Mouse (Mus musculus) intestine, embryonic 14.5 days (tissue): ENCODE measurements around the gene Mrps27. TPM values are rescaled to one million over a fixed set of nuclear protein-coding genes. Genes with fewer than 3 reads are reported as not detected.

Source experiments
- ATAC-seq: fragments of 200-750 bp; cut with Nextera tagmentation; replicated peaks from 2 replicates; pipeline ENCODE4 v1.8.0; 2017; ENCODE audit warnings: low read depth, moderate number of reproducible peaks, moderate TSS enrichment, moderate library complexity; ENCODE audit not compliant: low FRiP score, low TSS enrichment
- DNase-seq: peaks from one replicate; pipeline ENCODE4 v3.0.0-alpha.2; 2018; ENCODE audit warnings: low spot score
- H3K27ac ChIP-seq: fragments of 300-500 bp; sonication (generic); 2 replicates; pipeline ENCODE4 v1.5.1; 2014; ENCODE audit warnings: low read depth, mild to moderate bottlenecking, control low read depth
- H3K27me3 ChIP-seq: fragments of 300-500 bp; sonication (generic); replicated peaks from 2 replicates; pipeline ENCODE4 v1.6.1; 2014; ENCODE audit warnings: low read length, control low read depth; ENCODE audit not compliant: control insufficient read depth, insufficient read depth
- H3K36me3 ChIP-seq: fragments of 300-500 bp; sonication (generic); 2 replicates; pipeline ENCODE4 v1.6.1; 2014; ENCODE audit warnings: low read length, control low read depth; ENCODE audit not compliant: control insufficient read depth, insufficient read depth
- H3K4me1 ChIP-seq: fragments of 300-500 bp; sonication (generic); replicated peaks from 2 replicates; pipeline ENCODE4 v1.6.1; 2014; ENCODE audit warnings: low read length, control low read depth, mixed read lengths; ENCODE audit not compliant: control insufficient read depth, insufficient read depth
- H3K4me2 ChIP-seq: fragments of 300-500 bp; sonication (generic); 2 replicates; pipeline ENCODE4 v1.6.1; 2014; ENCODE audit warnings: low read length
- H3K4me3 ChIP-seq: fragments of 300-500 bp; sonication (generic); 2 replicates; pipeline ENCODE4 v1.5.1; 2014; ENCODE audit warnings: low read depth, low read length, control low read depth, mixed read lengths
- H3K9ac ChIP-seq: fragments of 300-500 bp; sonication (generic); 2 replicates; pipeline ENCODE4 v1.6.1; 2014; ENCODE audit warnings: mild to moderate bottlenecking, low read length
- H3K9me3 ChIP-seq: fragments of 300-500 bp; sonication (generic); 2 replicates; pipeline ENCODE4 v1.6.1; 2016; ENCODE audit warnings: low read length, control low read depth; ENCODE audit not compliant: control insufficient read depth
- WGBS: fragments of 180-500 bp; shearing (Covaris S2); extraction: QIAGEN DNeasy Blood & Tissue Kit; methylation state at CpG from one replicate; pipeline ENCODE4 v1.1.7; 2014; 5-methylcytosine and 5-hydroxymethylcytosine counted together
- polyA plus RNA-seq: library from polyadenylated mRNA; unstranded; fragments of >200 nt; fragmentation: Nextera tagmentation; extraction: Ambion mirVana; gene quantifications from 2 replicates; pipeline ENCODE4 v1.2.1, GENCODE M21; 2014

Mrps27 gene
- polyA plus RNA-seq, 1 experiment from 2014 or later, result 71.1 TPM

GRCm38 (mm10) chr13:99451276-99451675, 106.7 kb downstream of the Mrps27 start:
- H3K27ac ChIP-seq, result no peak overlapping the region
- H3K4me1 ChIP-seq, result no peaks in the 10 kb centered on the region
- no peak overlapping the region for H3K9ac ChIP-seq
- DNase-seq (no peak), ATAC-seq (no peak)
- H3K27me3 ChIP-seq, result no peaks in the 10 kb centered on the region
- H3K4me3 ChIP-seq, result no peak overlapping the region
- H3K4me2 ChIP-seq, result no peak overlapping the region
- no peaks in the 10 kb centered on the region for H3K36me3 ChIP-seq
- H3K9me3 ChIP-seq, result no peaks in the 10 kb centered on the region
- 91% methylated on average over 5 of the region's 5 CpGs for WGBS

GRCm38 (mm10) chr13:99452444-99452843, 107.9 kb downstream of the Mrps27 start:
- no peak overlapping the region for H3K4me3 ChIP-seq
- no peaks in the 10 kb centered on the region for H3K4me1 ChIP-seq
- no peaks in the 10 kb centered on the region for H3K9me3 ChIP-seq
- no peak overlapping the region for H3K4me2 ChIP-seq
- no peak overlapping the region for H3K9ac ChIP-seq
- H3K36me3 ChIP-seq, result no peaks in the 10 kb centered on the region
- 89% methylated on average over 3 of the region's 3 CpGs for WGBS
- no peak overlapping the region for H3K27ac ChIP-seq
- DNase-seq (no peak), ATAC-seq (no peak)
- H3K27me3 ChIP-seq, result no peaks in the 10 kb centered on the region

- no peak overlapping the region for H3K9ac ChIP-seq
- no peaks in the 10 kb centered on the region for H3K4me1 ChIP-seq
- ATAC-seq (no peak), DNase-seq (no peak)
- no peak overlapping the region for H3K27ac ChIP-seq
- WGBS, result 85% methylated on average over 7 of the region's 7 CpGs
- no peak overlapping the region for H3K4me2 ChIP-seq
- H3K27me3 ChIP-seq, result no peaks in the 10 kb centered on the region
- no peak overlapping the region for H3K4me3 ChIP-seq
- H3K9me3 ChIP-seq, result no peaks in the 10 kb centered on the region
- H3K36me3 ChIP-seq, result no peaks in the 10 kb centered on the region
Measured at GRCm38 (mm10) chr13:99454977-99455376, 110.4 kb downstream of the Mrps27 start.

GRCm38 (mm10) chr13:99458658-99459386, 114.2 kb downstream of the Mrps27 start:
- H3K36me3 ChIP-seq, result no peaks in the 10 kb centered on the region
- 75% methylated on average over 12 of the region's 12 CpGs for WGBS
- H3K9me3 ChIP-seq, result no peaks in the 10 kb centered on the region
- H3K9ac ChIP-seq, result no peak overlapping the region
- no peak overlapping the region for H3K4me2 ChIP-seq
- no peak overlapping the region for H3K27ac ChIP-seq
- no peaks in the 10 kb centered on the region for H3K4me1 ChIP-seq
- no peak overlapping the region for H3K4me3 ChIP-seq
- no peak for DNase-seq
- no peaks in the 10 kb centered on the region for H3K27me3 ChIP-seq
- ATAC-seq, result no peak

- Histone ChIP-seq H3K9me3 (no peaks in the 10 kb centered on the region), H3K27me3 (no peaks in the 10 kb centered on the region), H3K27ac (no peak overlapping the region), H3K36me3 (no peaks in the 10 kb centered on the region), H3K4me1 (no peaks in the 10 kb centered on the region), H3K4me2 (no peak overlapping the region), H3K9ac (no peak overlapping the region), H3K4me3 (no peak overlapping the region)
- ATAC-seq (no peak), DNase-seq (no peak)
- WGBS, result 89% methylated on average over 4 of the region's 4 CpGs
Measured at GRCm38 (mm10) chr13:99459612-99460011, 115.0 kb downstream of the Mrps27 start.

- Histone ChIP-seq H3K9me3 (no peaks in the 10 kb centered on the region), H3K27me3 (no peaks in the 10 kb centered on the region), H3K9ac (no peak overlapping the region), H3K27ac (no peak overlapping the region), H3K36me3 (no peaks in the 10 kb centered on the region), H3K4me2 (no peak overlapping the region), H3K4me3 (no peak overlapping the region), H3K4me1 (no peaks in the 10 kb centered on the region; the same call in 1 of the 2 replicates)
- DNase-seq (no peak), ATAC-seq (no peak)
- WGBS, result 92% methylated on average over 4 of the region's 4 CpGs
Measured at GRCm38 (mm10) chr13:99461886-99462285, 117.3 kb downstream of the Mrps27 start.

- DNase-seq (no peak), ATAC-seq (no peak)
- H3K9ac ChIP-seq, result no peak overlapping the region
- no peaks in the 10 kb centered on the region; the same call in 1 of the 2 replicates for H3K4me1 ChIP-seq
- 70% methylated on average over 4 of the region's 4 CpGs for WGBS
- no peak overlapping the region for H3K27ac ChIP-seq
- no peaks in the 10 kb centered on the region for H3K27me3 ChIP-seq
- H3K9me3 ChIP-seq, result no peaks in the 10 kb centered on the region
- no peak overlapping the region for H3K4me3 ChIP-seq
- H3K36me3 ChIP-seq, result no peaks in the 10 kb centered on the region
- H3K4me2 ChIP-seq, result no peak overlapping the region
Measured at GRCm38 (mm10) chr13:99464551-99464950, 120.0 kb downstream of the Mrps27 start.

Other genes with a start within 250 kb of the Mrps27 start
- gene Zfp366, start 160.0 kb upstream of the Mrps27 start, polyA plus RNA-seq, result 0.79 and 0.83 TPM in 2 replicates
- gene Ptcd2, start 81 bp upstream of the Mrps27 start, polyA plus RNA-seq, result 54.6 and 58.7 TPM in 2 replicates
- 167 and 173 TPM in 2 replicates for gene Map1b, start 171.8 kb downstream of the Mrps27 start, polyA plus RNA-seq